Mouse (Mus musculus): ENCODE data around the gene Bclaf3. TPM values are rescaled to one million over a fixed set of nuclear protein-coding genes. Genes with fewer than 3 reads are reported as not detected.
"Not testable (repeated sequence)": the region's sequence is repeated elsewhere in the genome, so short reads cannot be mapped to it uniquely, and the experiment has no call there.

The Bclaf3 gene
- polyA plus RNA-seq (2015; fragmentation: Nextera tagmentation; extraction: Ambion mirVana): 14.1 and 17.1 TPM in 2 replicates

DNA sequence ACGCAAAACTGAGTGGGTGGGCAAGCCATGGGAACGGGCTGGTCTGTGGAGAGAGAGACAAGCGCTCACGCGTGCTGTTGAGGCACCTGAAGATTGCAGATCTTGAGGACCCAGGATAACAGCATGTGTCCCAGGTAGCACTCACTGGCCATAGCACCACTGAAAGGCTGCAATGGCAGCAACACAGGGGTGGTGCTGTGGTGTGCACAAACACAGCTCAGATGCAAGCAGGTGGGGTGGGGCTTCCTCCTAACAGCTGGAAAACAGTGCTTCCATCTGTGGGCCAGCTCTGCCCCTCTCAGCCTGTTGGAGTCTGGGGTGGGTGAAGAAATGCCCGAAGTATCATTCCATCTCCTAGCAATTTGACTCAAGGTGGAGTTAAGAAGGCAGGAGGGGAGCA, at the start of gene Bclaf3:
Gene Bclaf3 (plus strand): TSS at position 301 of the 400 bp plus-strand sequence.
- no peak within 1 kb of the TSS for H3K4me3 ChIP-seq (replicated peaks; ENCODE audit: low read depth, low read length)
- H3K36me3 ChIP-seq (ENCODE audit: insufficient read depth, low read length): no peaks in the 10 kb centered on the region
- H3K9me3 ChIP-seq (replicated peaks; ENCODE audit: low read length): no peaks in the 10 kb centered on the region
- H3K27ac ChIP-seq: no peak within 1 kb of the TSS
- ATAC-seq (replicated peaks; ENCODE audit: low FRiP score, low read depth) (no peak), DNase-seq (ENCODE audit: low spot score) (no peak)
- TF ChIP-seq CTCF (IDR thresholded peaks at IDR 0.05; ENCODE audit: low read depth): no peak
- H3K9ac ChIP-seq (ENCODE audit: low read depth, low read length): no peak within 1 kb of the TSS
- no peak within 1 kb of the TSS for H3K4me2 ChIP-seq (ENCODE audit: low read length)
- H3K4me1 ChIP-seq (replicated peaks; ENCODE audit: insufficient read depth, low read length): no peaks in the 10 kb centered on the region
- WGBS: 79% methylated on average over 6 of the region's 6 CpGs
- H3K27me3 ChIP-seq (ENCODE audit: insufficient read depth, low read length): no peaks in the 10 kb centered on the region

DNA sequence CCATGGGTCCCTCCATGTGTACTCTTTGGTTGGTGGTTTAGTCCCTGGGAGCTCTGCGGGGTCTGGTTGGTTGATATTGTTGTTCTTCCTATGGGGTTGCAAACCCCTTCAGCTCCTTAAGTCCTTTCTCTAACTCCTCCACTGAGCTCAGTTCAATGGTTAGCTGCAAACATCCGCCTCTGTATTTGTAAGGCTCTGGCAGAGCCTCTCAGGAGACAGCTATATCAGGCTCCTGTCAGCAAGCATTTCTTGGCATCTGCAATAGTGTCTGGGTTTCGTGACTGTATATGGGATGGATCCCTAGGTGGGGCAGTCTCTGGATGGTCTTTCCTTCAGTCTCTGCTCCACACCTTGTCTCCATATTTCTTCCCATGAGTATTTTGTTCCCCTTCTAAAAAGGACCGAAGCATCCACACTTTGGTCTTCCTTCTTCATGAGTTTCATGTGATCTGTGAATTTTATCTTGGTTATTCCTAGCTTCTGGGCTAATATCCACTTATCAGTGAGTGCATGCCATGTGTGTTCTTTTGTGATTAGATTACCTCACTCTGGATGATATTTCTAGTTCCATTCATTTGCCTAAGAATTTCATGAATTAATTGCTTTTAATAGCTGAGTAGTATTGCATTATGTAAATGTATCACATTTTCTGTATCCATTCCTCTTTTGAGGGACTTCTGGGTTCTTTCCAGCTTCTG, 48.1 kb upstream of the Bclaf3 start:
- ATAC-seq (replicated peaks; ENCODE audit: low FRiP score, low read depth); H3K9ac ChIP-seq (ENCODE audit: low read depth, low read length): not testable (repeated sequence)
- WGBS: 87% methylated on average over 4 of the region's 4 CpGs

DNA sequence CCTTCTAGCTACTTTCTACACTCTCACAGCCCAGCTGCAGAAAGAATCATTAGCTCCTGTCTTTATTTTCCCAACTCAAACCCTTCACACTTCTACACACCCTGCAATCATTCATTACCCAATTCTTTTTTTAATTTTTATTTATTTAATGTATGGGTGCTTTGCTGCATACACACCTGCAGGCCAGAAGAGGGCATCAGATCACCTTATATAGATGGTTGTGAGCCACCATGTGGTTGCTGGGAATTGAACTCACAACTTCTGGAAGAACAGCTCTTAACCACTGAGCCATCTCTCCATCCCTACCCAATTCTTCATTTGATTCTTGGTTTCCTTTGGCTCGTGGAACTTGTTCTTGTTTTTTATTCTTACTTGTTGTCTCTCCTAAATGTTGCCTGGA, 42.2 kb upstream of the Bclaf3 start:
- TF ChIP-seq CTCF (IDR thresholded peaks at IDR 0.05; ENCODE audit: low read depth): 0 out of 2 replicates have a peak, but pooled peaks have one; percentile 2
- H3K4me1 ChIP-seq (replicated peaks; ENCODE audit: insufficient read depth, low read length): no peaks in the 10 kb centered on the region
- H3K27me3 ChIP-seq (ENCODE audit: insufficient read depth, low read length): no peaks in the 10 kb centered on the region
- WGBS: 75% methylated on average over 1 of the region's 1 CpGs
- no peaks in the 10 kb centered on the region for H3K36me3 ChIP-seq (ENCODE audit: insufficient read depth, low read length)
- no peak overlapping the region for H3K4me3 ChIP-seq (replicated peaks; ENCODE audit: low read depth, low read length)
- DNase-seq (ENCODE audit: low spot score): no peak
- no peak for ATAC-seq (replicated peaks; ENCODE audit: low FRiP score, low read depth)
- no peak overlapping the region for H3K27ac ChIP-seq
- H3K9me3 ChIP-seq (replicated peaks; ENCODE audit: low read length): no peaks in the 10 kb centered on the region
- no peak overlapping the region for H3K9ac ChIP-seq (ENCODE audit: low read depth, low read length)
- H3K4me2 ChIP-seq (ENCODE audit: low read length): no peak overlapping the region

More for the DNA sequence above, 48.1 kb upstream of the Bclaf3 start:
- H3K9me3 ChIP-seq (replicated peaks; ENCODE audit: low read length); H3K27me3 ChIP-seq (ENCODE audit: insufficient read depth, low read length); H3K27ac ChIP-seq; DNase-seq (ENCODE audit: low spot score); H3K4me2 ChIP-seq (ENCODE audit: low read length); H3K36me3 ChIP-seq (ENCODE audit: insufficient read depth, low read length); H3K4me3 ChIP-seq (replicated peaks; ENCODE audit: low read depth, low read length); H3K4me1 ChIP-seq (replicated peaks; ENCODE audit: insufficient read depth, low read length): not testable (repeated sequence)

DNA sequence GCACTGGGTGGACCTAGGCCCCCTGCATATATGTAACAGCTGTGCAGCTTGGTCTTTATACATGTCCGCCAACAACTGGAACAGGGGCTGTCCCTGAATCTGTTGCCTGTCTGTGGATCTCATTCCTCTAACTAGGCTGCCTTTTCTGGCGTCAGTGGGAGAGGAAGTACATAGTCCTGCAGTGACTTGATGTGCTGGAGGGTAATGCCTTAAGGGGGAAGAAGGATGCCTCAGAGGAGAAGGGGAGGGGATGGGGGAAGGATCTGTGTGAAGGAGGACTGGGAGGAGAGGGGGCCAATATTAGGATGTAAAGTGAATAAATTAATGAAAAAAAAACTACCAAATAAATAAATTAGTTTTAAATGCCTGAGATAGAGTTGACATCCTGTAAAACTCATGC, 23.3 kb upstream of the Bclaf3 start:
- TF ChIP-seq CTCF (IDR thresholded peaks at IDR 0.05; ENCODE audit: low read depth): no peak
- ATAC-seq (replicated peaks; ENCODE audit: low FRiP score, low read depth) (no peak), DNase-seq (ENCODE audit: low spot score) (no peak)
- 50% methylated on average over 2 of the region's 2 CpGs for WGBS
- Histone ChIP-seq H3K9ac (ENCODE audit: low read depth, low read length) (no peak overlapping the region), H3K27me3 (ENCODE audit: insufficient read depth, low read length) (no peaks in the 10 kb centered on the region), H3K27ac (no peak overlapping the region), H3K4me2 (ENCODE audit: low read length) (no peak overlapping the region), H3K9me3 (replicated peaks; ENCODE audit: low read length) (no peaks in the 10 kb centered on the region), H3K4me3 (replicated peaks; ENCODE audit: low read depth, low read length) (no peak overlapping the region), H3K4me1 (replicated peaks; ENCODE audit: insufficient read depth, low read length) (no peaks in the 10 kb centered on the region), H3K36me3 (ENCODE audit: insufficient read depth, low read length) (no peaks in the 10 kb centered on the region)

DNA sequence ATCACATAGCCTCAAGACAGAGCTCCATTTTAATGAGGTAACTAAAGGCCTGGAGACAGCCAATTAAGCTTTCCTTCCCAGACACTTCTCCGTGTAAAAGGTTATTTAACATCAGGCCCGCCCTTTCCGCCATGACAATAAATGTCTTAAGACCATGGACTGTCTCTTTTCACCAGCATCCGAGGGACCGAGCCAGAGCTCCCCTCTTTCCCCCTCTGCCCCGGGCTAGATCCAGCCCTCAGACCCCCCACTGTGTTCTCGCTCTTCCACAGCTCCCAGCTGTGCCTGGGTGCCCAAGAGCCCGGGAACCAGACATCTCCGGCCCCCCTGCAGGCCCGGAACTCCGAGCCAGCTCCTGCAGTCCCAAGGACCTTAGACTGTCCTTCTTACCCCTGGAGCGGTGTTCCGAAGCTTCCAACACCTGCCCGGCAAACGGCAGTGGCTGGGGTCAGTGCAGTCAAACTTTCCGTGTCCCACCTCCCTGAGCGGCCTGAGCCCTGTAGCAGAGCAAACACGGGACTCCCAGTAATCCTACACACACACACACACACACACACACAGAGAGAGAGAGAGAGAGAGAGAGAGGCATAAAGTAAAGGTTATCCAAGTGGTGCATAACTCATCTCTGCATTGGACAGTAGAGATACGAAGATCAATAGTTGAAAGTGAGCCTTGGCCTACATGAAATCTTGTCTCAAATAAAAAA, 18.0 kb upstream of the Bclaf3 start:
- TF ChIP-seq CTCF (IDR thresholded peaks at IDR 0.05; ENCODE audit: low read depth): no peak
- H3K27me3 ChIP-seq (ENCODE audit: insufficient read depth, low read length): no peaks in the 10 kb centered on the region
- no peak overlapping the region for H3K9ac ChIP-seq (ENCODE audit: low read depth, low read length)
- no peaks in the 10 kb centered on the region for H3K36me3 ChIP-seq (ENCODE audit: insufficient read depth, low read length)
- H3K4me1 ChIP-seq (replicated peaks; ENCODE audit: insufficient read depth, low read length): no peaks in the 10 kb centered on the region
- no peak for ATAC-seq (replicated peaks; ENCODE audit: low FRiP score, low read depth)
- H3K9me3 ChIP-seq (replicated peaks; ENCODE audit: low read length): no peaks in the 10 kb centered on the region
- no peak overlapping the region for H3K4me3 ChIP-seq (replicated peaks; ENCODE audit: low read depth, low read length)
- no peak overlapping the region for H3K27ac ChIP-seq
- H3K4me2 ChIP-seq (ENCODE audit: low read length): no peak overlapping the region
- 65% methylated on average over 19 of the region's 19 CpGs for WGBS
- no peak for DNase-seq (ENCODE audit: low spot score)

DNA sequence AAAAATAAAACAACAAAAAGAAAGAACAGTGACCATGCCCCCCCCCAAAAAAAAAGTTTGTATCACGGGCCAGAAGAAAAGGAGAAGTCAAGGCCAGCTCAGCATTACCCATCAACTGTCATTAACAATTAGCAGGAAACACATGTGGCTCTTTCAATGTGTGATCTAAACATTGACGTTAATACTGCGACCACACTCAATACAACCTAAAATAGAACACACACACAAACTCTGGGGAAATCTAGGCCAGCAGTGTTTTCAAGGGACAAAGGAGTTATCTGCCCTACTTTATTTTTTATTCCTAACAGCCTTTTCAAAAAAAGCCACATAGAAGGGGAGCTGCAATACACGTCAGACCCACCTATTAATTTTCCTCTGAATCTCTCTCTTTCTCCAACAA, 17.4 kb upstream of the Bclaf3 start:
- Histone ChIP-seq H3K9ac (ENCODE audit: low read depth, low read length) (no peak overlapping the region), H3K4me1 (replicated peaks; ENCODE audit: insufficient read depth, low read length) (no peaks in the 10 kb centered on the region), H3K4me2 (ENCODE audit: low read length) (no peak overlapping the region), H3K4me3 (replicated peaks; ENCODE audit: low read depth, low read length) (no peak overlapping the region), H3K9me3 (replicated peaks; ENCODE audit: low read length) (no peaks in the 10 kb centered on the region), H3K27me3 (ENCODE audit: insufficient read depth, low read length) (no peaks in the 10 kb centered on the region), H3K27ac (no peak overlapping the region), H3K36me3 (ENCODE audit: insufficient read depth, low read length) (no peaks in the 10 kb centered on the region)
- 74% methylated on average over 4 of the region's 4 CpGs for WGBS
- no peak for TF ChIP-seq CTCF (IDR thresholded peaks at IDR 0.05; ENCODE audit: low read depth)
- DNase-seq (ENCODE audit: low spot score): no peak
- no peak for ATAC-seq (replicated peaks; ENCODE audit: low FRiP score, low read depth)
